Mouse (Mus musculus): Measurements from ENCODE around the gene Tmem72.

Tmem72 gene

GRCm38 (mm10) chr6:116716666-116717065 lies at the start of gene Tmem72:
Gene Tmem72 (minus strand): TSS chr6:116716913.
- no peak for DNase-seq

- no peak for DNase-seq
Observed at GRCm38 (mm10) chr6:116764524-116764923, 47.8 kb upstream of the Tmem72 start.

GRCm38 (mm10) chr6:116762333-116762732 lies 45.6 kb upstream of the Tmem72 start:
- DNase-seq = no peak

- DNase-seq = no peak
Observed at GRCm38 (mm10) chr6:116760181-116760580, 43.5 kb upstream of the Tmem72 start.

GRCm38 (mm10) chr6:116756364-116756763 lies 39.7 kb upstream of the Tmem72 start:
- DNase-seq = no peak

GRCm38 (mm10) chr6:116738046-116738445 lies 21.3 kb upstream of the Tmem72 start:
- no peak for DNase-seq

GRCm38 (mm10) chr6:116735361-116735760 lies 18.6 kb upstream of the Tmem72 start:
- no peak for DNase-seq

- DNase-seq = no peak
Observed at GRCm38 (mm10) chr6:116733577-116733976, 16.9 kb upstream of the Tmem72 start.

GRCm38 (mm10) chr6:116724489-116725160 lies 7.9 kb upstream of the Tmem72 start:
- no peak for DNase-seq

GRCm38 (mm10) chr6:116718920-116719319 lies 2.2 kb upstream of the Tmem72 start:
- no peak for DNase-seq

- DNase-seq = no peak
Observed at GRCm38 (mm10) chr6:116718361-116718760, 1.6 kb upstream of the Tmem72 start.

- no peak for DNase-seq
Observed at GRCm38 (mm10) chr6:116717851-116718250, 1.1 kb upstream of the Tmem72 start.

GRCm38 (mm10) chr6:116715166-116715565 lies 1.5 kb downstream of the Tmem72 start:
- DNase-seq = no peak

GRCm38 (mm10) chr6:116714576-116714975 lies 2.1 kb downstream of the Tmem72 start:
- DNase-seq = no peak

GRCm38 (mm10) chr6:116713966-116714365 lies 2.7 kb downstream of the Tmem72 start:
- DNase-seq = no peak

- DNase-seq = no peak
Observed at GRCm38 (mm10) chr6:116712503-116712902, 4.2 kb downstream of the Tmem72 start.

- no peak for DNase-seq
Observed at GRCm38 (mm10) chr6:116712062-116712461, 4.7 kb downstream of the Tmem72 start.

- DNase-seq = no peak
Observed at GRCm38 (mm10) chr6:116704320-116704719, 12.4 kb downstream of the Tmem72 start.

- no peak for DNase-seq
Observed at GRCm38 (mm10) chr6:116700821-116701220, 15.9 kb downstream of the Tmem72 start.

- no peak for DNase-seq
Observed at GRCm38 (mm10) chr6:116697896-116698425, 18.8 kb downstream of the Tmem72 start.

GRCm38 (mm10) chr6:116697413-116697812 lies 19.3 kb downstream of the Tmem72 start:
- DNase-seq = no peak

- no peak for DNase-seq
Observed at GRCm38 (mm10) chr6:116694346-116694745, 22.4 kb downstream of the Tmem72 start.

GRCm38 (mm10) chr6:116693639-116694038 lies 23.1 kb downstream of the Tmem72 start:
- DNase-seq = no peak

- DNase-seq = no peak
Observed at GRCm38 (mm10) chr6:116682317-116682716, 34.4 kb downstream of the Tmem72 start.

Data from right cerebral cortex, postnatal 4 days (tissue).